Mouse (Mus musculus): Measurements from ENCODE around the gene Pdia3.

DNA sequence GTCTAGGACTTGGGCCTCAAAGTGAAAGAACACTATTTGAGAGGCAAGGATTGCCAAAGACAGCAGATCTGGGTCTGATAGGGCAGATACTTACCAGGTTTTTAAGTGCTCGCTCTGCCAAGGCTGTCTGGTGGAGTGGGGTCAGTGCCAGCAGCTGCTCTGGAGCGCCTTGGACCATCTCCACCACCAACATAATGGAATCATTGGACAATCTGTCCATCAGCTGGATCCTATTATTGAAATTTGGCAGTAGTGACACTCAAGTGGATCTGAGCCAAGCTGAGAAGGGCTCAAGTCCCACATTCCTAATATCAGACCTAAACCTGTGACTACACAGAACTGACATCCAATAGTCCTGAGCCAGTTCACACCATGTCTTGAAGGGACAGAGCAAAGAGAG lies 44.7 kb upstream of the Pdia3 start:
- TF ChIP-seq EP300 (IDR thresholded peaks at IDR 0.05) (no peak), CTCF (IDR thresholded peaks at IDR 0.05) (no peak)
